Mouse (Mus musculus): ENCODE measurements at regions not wholly inside any gene's neighbourhood (a gene's known extent, or its start where the extent isn't known, plus 50 kb on each side); places are given as distances from the start of the nearest gene placed in this dataset.

DNA sequence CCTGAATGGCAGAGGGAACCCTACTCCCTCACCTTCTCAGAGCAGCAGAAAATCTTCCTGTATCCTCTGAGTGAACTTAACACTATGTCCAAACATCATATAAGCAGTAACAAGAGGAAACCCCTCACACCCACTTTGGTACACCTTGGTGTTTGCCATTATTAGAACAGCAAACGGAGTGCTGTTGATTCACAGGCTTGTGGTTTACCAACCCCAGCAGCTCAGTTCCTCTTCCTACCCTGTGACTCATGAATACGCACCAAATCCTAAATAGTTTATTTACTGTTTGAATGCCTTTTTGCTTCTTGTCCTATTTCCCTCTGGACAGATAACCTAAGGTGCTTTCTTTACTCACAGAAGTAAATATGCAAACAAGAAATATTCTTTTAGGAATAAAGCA is 233.3 kb downstream of the Foxa2 start:
- DNase-seq (ENCODE audit: low spot score): no peak

DNA sequence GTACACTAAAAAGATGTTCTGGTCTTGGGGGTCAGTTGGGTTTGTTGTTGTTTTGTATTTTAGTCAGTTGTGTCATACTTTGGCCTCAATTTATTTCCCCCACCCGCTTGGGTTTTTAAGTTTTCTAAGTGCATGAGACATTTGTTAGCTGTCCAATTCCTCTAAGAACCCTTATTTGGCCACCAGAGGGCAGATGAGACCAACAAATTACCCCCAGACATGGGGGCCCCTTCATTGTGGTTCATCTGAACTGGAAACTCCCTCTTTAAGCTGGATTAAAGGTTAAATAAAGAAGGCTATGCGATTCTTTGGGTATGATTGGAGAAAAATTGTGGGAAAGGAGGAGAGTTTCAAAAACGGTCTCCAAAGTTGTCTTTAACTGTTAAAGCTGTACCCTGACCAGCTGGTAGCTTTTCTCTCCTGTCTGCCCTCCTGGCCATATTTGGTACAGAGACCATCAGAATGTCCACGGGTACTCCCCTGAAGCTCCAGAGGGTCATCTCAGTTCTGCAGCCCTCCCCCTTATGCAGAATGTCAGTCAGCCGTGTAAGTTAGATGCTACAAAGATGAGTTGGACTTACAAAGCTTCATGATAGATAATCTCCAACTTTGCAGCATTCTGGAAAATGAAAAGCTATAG is 238.6 kb downstream of the Foxa2 start:
- peak; percentile 76 for DNase-seq (ENCODE audit: low spot score)

DNA sequence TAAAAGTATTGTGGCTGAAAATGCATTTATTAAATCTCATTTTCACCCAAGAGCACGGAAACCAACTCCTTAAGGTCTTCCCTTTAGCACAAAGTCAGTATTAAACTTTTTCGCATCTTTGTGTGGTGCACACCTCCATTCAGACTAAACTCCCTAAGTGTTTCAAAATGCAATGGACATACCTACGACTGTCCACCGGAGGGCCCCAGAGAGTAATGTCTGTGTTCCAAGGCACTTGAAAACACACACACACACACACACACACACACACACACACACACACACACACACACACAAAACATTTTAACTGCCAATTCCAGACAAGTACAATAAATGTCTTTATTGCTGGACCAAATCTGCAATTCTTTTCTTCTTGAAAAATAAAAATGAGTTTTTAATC is 243.7 kb downstream of the Foxa2 start:
- DNase-seq (ENCODE audit: low spot score): peak; percentile 63

DNA sequence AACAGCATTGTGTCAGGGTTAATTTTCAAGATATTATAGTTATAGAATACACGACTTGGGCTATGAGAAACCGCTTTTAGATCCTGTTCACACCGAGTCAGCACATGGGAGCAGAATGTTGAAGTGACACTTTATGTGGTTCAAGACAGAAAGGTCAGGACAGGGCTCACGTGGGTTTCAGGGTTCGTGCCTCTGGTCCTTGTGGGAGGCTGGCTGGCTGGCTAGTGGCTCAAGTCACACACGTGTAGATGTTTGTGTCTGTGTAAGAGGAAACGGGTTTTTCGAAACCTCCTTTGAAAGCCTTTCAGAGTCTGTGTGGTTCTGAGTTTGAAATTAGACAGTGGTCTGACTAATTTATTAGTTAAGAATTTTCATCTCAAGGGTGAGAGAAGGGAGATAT is 255.3 kb downstream of the Foxa2 start:
- no peak for DNase-seq (ENCODE audit: low spot score)

DNA sequence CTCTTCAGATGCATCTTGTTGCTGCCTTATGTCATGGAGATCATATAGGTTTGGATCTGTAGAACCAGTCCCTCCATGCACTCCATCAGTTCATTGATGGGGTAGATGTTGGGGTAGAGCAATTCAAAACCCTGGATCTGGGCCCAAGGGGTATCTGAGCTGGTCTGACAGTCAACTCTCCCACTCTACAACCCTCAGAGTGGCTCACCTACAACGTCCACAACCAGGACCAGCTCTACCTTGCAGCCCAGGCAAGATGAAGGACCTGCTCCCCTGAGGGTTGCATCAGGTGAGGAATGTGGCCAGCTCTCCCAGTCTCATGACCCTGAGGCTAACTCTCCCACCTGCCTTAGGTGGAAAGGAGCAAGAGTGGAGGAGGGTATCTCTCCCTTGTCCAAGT is 256.9 kb downstream of the Foxa2 start:
- DNase-seq (ENCODE audit: low spot score): no peak

DNA sequence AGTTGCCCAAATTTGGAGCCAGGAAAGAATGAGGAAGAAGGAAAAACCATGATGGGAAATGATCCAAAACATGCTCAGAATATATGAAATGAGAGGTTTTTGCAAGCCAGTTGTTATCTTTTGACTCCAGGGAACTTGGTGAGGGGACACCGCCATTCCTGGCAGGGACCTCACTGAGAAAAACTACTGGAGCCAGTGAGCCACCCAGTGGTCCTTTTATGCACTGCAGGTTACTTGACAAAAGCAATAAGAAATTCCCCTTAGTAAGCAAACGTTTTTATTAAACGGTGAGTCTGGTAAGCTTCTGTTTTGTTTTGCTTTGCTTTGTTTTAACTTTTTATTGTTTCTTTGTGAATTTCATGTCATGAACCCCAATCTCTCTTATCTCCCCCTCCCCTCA is 257.5 kb downstream of the Foxa2 start:
- peak; percentile 86 for DNase-seq (ENCODE audit: low spot score)

DNA sequence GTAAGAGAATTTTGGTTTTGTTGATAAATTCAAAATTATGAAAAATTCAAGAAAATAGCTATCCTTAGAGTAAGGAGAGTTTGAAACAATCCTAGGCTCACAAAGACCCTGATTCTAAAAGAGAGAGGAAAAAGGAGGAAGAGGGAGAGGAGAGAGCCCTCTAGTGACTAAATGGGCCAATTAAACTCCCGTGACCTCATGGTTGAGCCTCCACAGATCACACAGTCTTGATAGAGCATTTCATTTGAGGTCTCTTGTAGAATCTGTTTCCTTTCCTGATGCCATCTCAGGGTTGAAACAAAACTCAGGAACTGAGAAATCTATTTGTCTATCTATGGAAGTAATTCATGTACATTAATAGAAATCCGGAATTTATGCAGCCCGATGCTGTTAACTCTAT is 258.8 kb downstream of the Foxa2 start:
- DNase-seq (ENCODE audit: low spot score): no peak

DNA sequence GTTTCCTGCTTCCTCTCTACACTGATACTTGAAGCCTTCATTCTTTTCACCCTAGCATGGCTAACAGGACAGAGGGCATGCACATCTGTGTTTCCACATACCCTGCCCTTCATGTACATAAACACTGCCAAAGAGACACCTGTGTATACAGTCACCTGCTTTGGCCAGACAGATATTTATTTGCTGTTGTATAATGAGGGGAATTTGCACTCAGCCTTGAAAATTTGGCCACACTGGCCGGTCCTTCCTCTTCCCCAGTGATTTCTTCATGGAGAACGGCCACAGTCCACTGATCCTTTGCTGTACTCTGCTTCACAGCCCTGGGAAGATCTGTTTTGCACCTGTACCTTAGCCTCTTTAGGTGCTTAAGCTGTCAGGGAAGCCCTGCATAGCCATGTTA is 264.3 kb downstream of the Foxa2 start:
- no peak for DNase-seq (ENCODE audit: low spot score)

DNA sequence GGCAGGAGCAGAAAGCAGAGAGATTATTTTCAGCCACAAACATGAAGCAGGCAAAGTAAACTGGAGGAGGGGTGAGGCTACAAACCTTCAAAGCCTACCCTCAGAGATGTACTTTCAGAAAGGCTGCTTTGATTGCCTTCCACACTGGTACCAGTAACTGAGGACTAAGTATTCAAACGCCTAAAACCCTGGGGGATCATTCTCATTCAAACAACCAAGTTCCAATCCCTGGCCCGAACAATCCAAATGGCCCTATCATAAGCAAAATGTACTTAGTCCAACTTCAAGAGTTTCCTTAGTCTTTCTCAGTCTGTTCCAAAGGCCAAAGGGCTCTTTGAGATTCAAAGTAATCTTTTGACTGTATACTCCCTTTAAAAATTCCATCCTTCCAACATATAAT is 270.5 kb downstream of the Foxa2 start:
- no peak for DNase-seq (ENCODE audit: low spot score)

DNA sequence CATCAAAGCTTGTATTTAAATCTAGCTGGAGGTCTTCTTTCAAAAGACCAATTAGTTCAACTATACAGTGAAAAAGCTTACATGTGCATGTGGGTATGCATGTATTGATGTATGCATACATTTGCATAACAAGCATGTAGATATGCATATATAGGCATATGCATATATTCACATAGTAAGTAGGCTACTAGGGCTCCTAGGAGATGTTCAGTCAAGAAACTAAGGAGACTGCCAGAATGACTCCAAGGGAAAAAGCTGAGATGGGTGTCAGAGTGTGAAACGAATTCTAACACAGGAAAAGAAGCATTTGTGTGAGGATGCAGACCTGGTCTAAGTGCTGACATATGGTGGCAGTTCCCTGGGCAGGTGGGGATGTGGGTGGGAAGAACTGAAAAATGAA is 274.2 kb downstream of the Foxa2 start:
- no peak for DNase-seq (ENCODE audit: low spot score)

DNA sequence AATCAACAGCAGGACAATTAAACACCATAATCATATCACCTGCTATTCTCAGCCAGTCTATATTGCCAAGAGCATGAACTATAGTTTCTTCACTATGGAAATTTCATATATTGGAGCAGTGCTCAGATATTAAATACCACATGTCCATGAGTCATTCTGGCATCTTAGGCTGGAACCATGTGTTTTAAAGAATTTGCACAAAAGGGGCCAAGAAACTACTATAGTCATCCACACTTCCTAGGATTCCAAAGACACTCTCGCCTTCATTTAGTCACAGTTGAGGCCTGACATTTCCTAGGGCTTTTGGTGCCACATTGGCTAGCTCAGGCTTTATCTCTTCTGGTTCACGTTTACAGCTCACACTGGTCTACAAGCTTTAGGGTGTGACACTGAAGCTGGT is 293.7 kb downstream of the Foxa2 start:
- no peak for DNase-seq (ENCODE audit: low spot score)

DNA sequence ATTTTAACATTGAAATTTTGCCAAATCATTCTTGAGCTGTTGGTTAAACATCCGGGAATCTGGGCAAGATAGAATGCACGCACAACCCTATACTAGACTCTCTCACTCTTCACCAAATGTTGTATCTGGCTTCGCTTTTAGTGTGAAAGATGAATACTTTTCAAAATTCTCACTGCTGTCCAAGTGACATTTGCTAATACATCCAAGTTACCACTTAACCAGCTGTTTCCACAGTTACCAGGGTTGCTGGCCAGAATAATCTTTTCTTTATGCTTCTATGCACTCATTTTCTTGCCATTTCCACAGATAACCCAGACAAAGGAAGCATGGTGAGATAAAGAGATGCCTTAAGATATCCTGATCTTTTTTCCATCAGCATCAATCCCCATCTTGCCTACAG is 294.9 kb downstream of the Foxa2 start:
- no peak for DNase-seq (ENCODE audit: low spot score)

DNA sequence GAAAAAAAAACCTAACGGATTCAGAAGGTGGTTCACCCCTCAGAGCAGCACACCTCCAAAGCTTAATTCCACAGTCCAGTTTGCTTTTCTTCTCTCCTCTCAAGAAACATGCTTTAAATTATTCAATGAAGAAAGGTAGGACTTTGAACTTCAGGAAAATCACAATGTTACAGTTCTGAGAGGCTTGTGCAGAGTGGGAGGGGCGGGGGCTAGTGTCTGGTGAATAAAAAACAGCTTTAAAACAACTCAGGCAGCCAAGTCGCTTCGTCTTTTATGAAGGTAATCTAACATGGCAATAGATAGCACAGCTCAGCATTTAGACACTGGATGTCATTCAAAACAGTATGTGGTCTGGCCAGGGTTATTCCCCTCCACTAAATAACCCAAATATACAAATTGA is 298.8 kb downstream of the Foxa2 start:
- no peak for DNase-seq (ENCODE audit: low spot score)

DNA sequence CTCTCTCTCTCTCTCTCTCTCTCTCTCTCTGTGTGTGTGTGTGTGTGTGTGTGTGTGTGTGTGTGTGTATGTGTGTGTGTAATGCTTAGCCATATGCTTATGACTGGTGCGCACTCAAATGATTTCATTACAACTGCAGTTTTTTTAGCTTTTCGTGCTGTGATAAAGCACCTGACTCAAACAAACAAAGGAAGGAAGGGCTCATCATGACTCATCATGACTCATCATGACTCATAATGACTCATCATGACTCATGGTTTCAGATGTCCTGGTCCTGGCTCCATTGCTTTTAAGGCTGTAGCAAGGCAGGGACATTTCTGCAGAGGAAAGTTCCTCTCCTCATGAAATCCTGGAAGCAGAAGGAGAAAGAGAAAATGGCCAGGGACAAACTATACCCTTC is 302.9 kb downstream of the Foxa2 start:
- DNase-seq (ENCODE audit: low spot score): no peak

DNA sequence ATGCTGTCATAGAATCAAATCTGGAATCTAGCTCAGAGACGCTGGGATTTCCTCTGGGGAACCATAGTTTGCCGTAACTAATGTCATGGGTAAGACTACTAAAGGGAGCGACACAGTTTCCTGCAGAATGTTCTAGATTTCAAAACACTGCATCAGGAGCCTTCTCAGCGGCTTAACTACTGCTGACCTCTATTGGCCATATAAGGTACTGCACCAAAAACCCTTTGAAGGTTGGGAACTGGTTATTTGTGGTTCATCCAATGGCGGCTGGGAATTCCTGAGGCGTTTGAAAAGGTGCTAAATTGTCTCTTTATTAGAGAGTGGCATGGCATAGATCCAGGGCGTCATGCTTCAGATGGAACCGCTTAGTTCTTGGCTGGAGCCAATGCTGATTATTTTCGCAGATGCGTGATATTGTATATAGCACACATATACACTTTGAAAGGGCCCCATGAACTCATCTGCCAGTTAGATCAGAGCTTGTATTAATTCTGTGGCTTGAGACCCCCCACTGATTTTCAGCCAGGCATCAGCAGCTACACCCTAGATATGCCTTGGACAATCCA is 308.4 kb downstream of the Foxa2 start:
- DNase-seq (ENCODE audit: low spot score): peak; percentile 84

DNA sequence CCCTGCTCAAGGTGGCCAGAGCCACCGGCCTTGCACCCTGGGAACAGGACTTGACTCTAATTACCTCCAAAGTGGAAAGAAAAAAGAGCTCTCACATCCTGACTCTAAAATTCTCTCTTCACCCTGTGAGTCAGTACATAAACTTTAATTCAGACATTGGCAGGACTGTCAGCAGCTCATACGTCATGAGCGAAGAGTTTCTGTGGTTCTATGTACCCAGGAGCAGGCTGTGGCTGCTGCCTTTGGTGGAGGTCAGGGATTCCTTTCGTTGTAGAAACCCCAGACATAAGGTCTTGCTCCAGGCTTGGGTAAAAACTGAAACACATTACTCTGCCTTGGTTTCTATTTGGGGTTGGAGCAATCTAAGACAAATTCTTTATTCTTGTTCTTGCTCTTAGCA is 319.4 kb downstream of the Foxa2 start:
- no peak for DNase-seq (ENCODE audit: low spot score)

DNA sequence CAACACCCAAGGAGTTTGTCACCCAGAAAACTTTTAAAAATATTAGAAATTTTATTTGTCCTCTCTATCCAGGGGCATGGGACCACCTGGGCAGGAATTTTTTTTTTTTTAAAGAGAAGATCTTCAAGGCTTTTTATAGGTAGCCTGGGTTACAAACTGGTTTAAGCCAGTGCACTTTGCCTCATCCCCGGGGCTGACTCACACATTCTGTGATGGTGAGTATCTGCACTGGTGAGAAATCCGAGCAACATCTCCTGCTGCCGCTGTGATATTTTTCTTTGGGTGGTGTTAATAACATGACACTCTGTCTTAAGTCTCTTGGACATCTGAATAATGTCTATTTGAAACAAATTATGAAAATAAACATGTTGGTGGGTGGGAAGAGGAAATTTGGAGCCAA is 327.8 kb downstream of the Foxa2 start:
- no peak for DNase-seq (ENCODE audit: low spot score)

DNA sequence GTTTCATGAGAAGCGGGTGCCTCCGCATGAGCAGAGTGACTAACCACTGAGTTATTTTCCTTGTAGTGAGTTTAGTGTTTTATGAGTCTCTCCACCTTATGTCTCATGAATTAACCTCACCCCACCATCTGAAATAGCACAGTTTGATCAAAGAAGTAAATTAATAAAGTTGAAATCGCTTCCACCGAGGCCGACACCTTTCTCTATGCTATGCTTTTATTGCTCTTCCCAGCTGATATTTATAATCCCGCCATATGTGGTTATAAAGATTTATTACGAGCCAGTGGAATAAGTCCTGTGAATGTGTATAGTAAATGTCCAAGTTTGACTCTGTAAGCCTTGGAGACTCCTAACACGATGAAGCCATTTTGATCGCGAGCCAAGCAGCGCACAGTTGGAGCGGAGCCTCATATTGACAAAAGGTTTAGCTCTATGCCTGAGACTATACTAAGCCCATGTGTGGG is 329.3 kb downstream of the Foxa2 start:
- no peak for DNase-seq (ENCODE audit: low spot score)

DNA sequence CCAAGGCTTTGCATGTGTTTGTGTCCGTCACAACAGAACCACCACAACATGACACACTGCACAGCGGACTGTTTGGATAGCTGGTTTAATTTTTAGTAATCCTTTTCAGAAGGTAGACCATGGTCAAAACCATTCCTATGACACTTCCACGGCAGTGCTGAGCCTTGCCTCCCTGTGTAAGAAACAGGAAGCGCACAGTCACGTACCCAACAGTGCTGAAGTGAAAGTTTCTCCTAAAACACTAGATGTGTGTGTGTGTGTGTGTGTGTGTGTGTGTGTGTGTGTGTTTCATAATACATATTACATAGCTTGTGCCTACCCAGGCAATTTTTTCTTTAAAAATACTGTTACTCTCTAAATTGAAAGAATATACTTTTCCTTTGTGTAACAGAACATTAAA is 331.0 kb downstream of the Foxa2 start:
- DNase-seq (ENCODE audit: low spot score): no peak

DNA sequence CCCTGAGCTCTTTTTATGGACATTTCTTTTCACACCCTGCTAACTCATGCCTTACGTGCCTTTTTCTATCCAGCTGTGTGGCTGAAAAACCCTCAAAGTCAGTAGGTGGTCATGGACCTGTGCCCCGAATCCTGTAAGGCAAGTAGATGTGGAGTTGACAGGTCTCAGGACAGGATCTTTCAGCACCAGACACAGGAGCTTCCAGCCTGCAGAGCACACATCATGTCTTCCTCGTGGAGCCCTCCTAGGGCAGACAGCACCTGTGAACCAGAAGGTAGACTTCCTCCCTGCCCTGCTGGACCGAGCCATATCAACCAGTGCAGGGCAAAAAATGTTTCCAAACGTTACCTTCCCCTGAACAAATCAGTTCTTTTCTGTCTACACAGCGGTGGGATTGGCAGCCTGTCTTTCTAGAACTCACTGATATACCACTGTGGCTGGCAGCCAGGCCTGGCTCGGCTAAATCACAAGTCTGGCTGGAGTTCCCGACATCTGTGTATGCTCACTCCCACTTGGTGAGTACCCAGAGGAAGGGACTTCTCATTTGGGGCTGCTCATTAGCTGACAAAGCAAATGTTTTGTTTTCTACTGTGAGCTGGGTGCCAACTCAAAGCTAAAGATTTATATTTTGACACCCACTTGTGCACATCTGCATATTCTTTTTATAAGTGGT is 336.0 kb downstream of the Foxa2 start:
- DNase-seq (ENCODE audit: low spot score): no peak

DNA sequence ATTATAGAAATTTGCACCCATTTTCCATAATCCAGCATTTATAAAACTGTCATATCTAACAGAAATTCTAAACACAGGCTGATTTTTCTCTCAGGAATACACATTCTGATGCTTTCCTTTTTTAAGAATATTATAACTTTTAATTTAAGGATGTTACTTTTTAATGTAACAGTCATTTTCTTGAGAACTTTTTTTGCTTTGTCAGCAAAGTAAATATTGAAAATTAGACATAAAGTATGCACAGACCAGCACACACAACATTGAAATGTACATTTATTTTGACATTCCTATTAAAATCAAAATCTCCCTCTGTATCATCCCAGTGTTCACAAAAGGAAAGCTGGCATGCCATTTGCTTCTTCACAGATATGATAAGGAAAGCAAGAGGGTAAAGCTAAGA is 337.0 kb downstream of the Foxa2 start:
- no peak for DNase-seq (ENCODE audit: low spot score)

DNA sequence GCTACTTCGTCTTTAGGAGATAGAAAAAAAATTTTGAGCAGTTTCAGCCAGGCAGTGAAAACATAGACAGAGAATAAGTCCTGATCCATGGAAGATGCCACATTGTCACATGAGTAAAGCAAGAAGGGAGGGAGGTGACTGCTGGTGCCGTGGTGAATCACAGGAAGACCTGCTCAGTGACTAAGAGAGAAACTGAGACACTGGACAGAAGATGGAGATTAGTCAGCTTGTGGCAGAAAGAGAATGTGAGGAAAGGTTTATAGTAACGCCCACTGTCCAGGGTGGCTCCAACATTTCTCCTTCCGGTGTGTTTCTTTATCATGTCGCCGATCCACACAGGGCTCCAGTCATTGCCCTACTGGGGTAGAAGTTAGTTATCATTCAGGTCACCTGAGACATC is 339.6 kb downstream of the Foxa2 start:
- DNase-seq (ENCODE audit: low spot score): no peak

DNA sequence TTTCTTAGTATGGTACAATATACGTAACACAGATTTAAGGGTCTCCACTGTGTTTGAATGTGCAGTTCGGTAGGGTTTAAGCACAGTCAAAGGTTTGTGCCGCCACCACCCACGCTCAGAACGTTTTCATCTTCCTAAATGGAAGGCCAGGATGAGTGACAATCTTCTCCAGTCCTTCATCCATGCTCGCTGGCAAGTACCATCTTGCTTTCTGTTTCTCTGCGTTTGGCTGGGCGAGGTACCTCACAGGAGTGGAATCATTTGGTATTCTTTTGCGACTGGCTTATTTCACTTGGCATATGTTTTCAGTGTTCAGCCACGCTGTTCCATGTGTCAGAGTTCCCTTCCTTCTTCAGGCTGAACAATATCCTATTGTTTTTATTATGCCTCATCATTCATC is 342.3 kb downstream of the Pax1 start:
- no peak for DNase-seq (ENCODE audit: low spot score)

Measured in retina, embryonic 14.5 days (tissue).